Mouse (Mus musculus): ENCODE results near the gene Zfp882.
"Not testable (repeated sequence)": the region's sequence is repeated elsewhere in the genome, so short reads cannot be mapped to it uniquely, and the experiment has no call there.

Gene Zfp882

GRCm38 (mm10) chr8:71908309-71909261 is at the start of gene Zfp882, which contains the start of gene Zfp617:
TSS of gene Zfp882 (plus strand) at chr8:71908608.
TSS of gene Zfp617 (plus strand) at chr8:71908635.
- DNase-seq (ENCODE audit: low spot score): peak; percentile 84

DNA sequence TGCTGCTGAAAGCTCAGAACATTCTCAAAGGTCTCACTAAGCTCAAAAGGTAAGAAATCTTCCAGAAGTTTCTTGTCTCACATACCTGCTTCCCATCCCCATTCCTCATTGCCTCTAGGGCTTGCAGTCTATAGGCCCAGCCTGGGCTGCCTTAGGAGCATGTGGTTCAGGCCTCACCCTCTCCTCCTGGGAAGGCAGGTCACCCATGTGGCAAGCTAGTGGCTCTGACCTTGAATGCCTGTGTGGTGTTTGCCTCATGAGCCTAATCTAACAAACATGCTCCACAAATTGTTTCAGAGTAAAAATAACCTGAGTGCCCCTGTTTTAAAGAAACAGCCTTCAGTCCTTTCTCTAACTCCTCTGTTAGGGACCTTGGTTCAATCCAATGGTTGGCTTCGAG is 46.9 kb upstream of the Zfp882 start:
- not testable (repeated sequence) for DNase-seq (ENCODE audit: low spot score)

- not testable (repeated sequence) for DNase-seq (ENCODE audit: low spot score)
Observed at GRCm38 (mm10) chr8:71862038-71862437, 46.4 kb upstream of the Zfp882 start.

GRCm38 (mm10) chr8:71881618-71882274 is 26.7 kb upstream of the Zfp882 start, which contains the start of gene Zfp709:
TSS of gene Zfp709 (plus strand) at chr8:71882019.
- DNase-seq (ENCODE audit: low spot score): peak; percentile 72

GRCm38 (mm10) chr8:71900666-71901065 is 7.7 kb upstream of the Zfp882 start:
- DNase-seq (ENCODE audit: low spot score): not testable (repeated sequence)

DNA sequence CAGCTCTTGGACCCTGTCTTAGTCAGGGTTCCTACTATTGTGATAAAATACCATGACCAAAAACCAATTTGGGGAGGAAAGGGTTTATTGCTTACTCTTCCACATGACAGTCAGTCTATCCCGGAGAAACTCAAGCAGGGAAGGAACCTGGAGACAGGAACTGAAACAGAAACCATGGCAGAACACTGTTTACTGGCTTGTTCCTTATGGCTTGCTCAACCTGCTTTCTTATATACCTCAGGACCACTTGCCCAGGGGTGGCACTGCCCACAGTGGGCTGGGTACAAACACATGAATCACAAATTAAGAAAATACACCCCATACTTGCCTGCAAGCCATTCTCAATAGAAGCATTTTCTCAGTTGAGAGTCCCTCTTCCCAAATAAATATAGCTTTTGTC is 5.3 kb upstream of the Zfp882 start:
- DNase-seq (ENCODE audit: low spot score): not testable (repeated sequence)

DNA sequence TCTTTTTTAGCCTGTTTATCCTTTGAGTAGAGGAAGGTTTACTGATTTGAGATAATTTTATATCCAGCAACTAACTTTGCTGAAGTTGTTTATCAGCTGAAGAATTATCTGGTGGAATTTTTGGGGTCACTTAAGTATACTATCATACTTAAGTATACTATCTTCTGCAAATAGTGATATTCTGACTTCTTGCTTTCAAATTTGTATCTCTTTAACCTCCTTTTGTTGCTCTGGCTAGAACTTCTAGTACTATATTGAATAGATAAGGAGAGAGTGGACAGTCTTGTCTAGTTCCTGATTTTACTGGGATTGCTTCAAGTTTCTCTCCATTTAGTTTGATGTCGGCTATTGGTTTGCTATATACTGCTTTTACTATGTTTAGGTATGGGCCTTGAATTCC is 1.6 kb upstream of the Zfp882 start:
- no peak for DNase-seq (ENCODE audit: low spot score)

DNA sequence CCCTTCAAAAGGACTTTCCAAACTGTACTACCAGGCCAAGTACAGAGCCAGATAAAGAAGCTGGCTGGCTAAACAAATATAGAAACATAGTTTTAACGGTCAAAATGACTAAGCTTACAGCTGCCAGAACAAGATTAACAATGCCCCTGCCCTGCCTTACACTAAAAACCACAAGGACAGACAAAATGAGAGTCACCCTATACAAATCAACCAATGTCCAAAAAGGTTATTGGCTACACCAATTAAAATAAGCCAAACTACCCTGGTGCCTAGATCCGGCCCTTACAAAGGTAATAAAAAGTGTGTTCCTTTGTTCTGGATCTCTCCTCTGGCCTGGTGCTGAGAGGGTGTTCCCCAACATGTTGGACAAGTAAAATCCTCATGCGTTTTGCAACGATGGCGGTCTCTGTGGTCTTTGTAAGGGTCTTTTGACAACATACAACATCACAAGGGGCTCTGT is 580 bp upstream of the Zfp882 start:
- no peak for DNase-seq (ENCODE audit: low spot score)

DNA sequence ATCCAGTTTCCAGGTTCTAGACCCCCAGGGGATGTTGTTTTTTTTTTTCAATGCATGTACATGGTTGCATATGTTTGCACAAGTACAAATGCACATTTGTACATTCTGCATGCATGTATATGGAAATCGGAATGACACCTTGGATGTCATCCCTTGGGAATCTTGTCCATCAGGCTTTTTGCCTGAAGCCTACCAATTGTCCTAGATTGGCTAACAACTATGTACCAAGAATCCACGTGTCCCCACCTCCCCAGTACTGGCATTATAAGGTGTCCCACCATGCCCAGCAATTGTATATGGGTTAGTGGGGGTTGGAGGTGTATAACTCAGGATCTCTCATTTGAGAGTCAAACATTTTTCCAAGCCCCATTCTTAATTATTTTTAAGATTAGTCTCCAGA is 3.9 kb downstream of the Zfp882 start:
- no peak for DNase-seq (ENCODE audit: low spot score)

DNA sequence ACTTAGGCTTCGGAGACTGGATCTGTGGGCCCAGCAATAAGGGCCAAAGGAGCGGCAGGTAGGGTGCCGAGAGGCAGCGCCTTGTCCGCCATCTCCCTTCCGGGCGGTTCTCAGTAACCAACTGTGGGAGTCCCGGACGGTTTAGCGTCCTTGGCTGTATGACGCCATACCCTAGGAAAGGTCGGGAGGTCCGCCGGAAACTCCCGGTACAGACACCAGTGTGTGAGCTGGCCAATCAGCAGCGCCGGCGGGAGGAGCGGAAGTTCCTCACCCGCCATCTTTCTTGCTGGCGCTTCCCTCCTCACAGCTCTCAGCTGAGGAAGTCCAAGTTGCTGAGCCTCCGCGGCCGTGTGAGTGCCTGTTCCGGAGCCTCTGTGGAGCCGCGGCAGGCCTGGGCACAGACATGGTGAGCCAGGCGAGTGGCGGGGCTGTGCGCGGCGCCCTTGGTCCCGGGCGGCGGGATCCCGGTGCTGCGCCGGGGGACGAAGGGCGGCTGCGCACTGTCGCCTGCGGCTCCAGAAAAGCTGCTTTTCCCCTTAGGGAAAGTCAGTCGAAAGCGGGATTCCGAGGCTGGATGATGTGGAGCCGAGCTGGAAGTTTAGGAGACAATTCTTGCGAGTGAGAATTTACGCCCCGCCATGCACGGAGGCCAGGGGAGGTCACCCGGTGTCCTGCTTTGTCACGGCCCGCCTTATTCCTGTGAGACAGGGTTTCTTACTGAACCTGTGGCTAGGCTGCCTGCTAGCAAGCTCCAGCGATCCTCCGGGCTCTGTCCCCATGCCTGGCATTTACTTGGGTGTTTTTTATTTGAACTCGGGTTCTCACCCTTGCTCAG is 14.4 kb downstream of the Zfp882 start:
- DNase-seq (ENCODE audit: low spot score): peak; percentile 95

DNA sequence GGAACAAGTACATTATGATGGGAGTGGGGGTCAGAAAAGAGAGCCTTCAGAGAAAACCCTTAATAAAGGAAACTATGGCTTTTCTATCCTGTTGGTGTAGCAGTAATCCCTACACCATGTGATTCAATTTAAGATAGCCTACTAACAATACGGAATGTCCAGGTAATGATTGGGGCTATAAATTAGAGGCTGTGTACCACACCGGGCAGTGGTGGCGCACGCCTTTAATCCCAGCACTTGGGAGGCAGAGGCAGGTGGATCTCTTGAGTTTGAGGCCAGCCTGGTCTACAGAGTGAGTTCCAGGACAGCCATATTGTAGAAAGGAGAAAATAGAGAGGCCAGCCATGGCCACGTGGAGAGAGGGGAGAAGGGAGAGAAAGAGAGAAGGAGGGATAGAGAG is 17.4 kb downstream of the Zfp882 start:
- DNase-seq (ENCODE audit: low spot score): no peak

GRCm38 (mm10) chr8:71926551-71926950 is 18.1 kb downstream of the Zfp882 start:
- no peak for DNase-seq (ENCODE audit: low spot score)

- no peak for DNase-seq (ENCODE audit: low spot score)
Observed at GRCm38 (mm10) chr8:71927779-71928178, 19.4 kb downstream of the Zfp882 start.

DNA sequence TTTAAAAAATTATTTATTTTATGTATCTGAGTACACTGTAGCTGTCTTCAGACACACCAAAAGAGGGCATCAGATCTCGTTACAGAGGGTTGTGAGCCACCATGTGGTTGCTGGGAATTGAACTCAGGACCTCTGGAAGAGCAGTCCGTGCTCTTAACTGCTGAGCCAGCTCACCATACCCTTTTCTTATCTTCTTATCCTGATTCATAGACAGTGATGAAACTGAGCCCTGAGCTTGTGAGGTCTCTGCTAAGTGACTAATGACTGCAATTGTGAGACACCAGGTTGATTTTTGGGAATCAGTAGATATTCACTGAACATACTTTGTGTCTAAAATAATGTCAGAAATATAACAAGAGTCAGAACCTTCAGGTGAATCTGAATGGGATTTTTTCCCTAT is 29.6 kb downstream of the Zfp882 start:
- DNase-seq (ENCODE audit: low spot score): not testable (repeated sequence)

DNA sequence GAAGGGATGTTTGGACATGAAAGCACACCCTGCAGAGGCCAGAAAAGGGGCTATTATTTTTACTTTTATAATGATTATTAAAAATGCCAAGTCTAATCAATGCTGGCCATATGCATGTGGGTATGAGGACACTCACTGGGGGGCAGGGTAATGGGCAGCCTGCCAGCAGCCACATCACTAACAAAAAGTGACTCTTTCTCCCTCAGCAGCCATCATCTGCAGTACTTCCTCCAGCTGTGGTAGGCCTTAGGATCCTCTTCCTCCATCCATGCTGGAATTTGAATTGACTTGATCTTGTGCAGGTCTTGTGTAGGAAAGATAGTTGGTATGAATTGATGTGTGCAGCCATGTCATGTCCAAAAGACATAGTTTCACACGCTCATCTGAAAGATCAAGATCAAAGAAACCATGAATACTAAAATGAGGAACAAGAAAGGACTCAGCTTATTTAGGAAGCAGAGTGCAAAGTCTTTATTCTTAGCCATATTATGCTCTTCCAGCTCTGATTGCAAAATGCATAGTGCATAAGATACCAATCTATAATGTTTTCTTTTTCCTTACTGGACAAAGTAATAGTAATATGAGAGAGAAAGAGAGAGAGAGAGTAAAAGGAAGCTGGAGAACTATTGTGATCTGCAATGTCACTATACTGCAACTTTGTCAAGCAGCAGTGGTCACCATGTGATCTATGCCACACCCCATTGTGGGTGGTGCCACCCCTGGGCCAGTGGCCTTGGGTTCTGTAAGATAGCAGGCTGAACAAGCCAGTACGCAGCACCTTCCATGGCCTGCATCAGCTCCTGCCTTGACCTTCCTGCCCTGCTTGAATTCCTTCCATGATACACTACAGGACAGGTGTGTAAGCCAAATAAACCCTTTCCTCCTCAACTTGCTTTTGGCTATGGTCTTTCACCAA is 32.1 kb downstream of the Zfp882 start:
- DNase-seq (ENCODE audit: low spot score): no peak

GRCm38 (mm10) chr8:71941776-71942175 is 33.4 kb downstream of the Zfp882 start:
- no peak for DNase-seq (ENCODE audit: low spot score)

- DNase-seq (ENCODE audit: low spot score): no peak
Observed at GRCm38 (mm10) chr8:71948624-71949023, 40.2 kb downstream of the Zfp882 start.

DNA sequence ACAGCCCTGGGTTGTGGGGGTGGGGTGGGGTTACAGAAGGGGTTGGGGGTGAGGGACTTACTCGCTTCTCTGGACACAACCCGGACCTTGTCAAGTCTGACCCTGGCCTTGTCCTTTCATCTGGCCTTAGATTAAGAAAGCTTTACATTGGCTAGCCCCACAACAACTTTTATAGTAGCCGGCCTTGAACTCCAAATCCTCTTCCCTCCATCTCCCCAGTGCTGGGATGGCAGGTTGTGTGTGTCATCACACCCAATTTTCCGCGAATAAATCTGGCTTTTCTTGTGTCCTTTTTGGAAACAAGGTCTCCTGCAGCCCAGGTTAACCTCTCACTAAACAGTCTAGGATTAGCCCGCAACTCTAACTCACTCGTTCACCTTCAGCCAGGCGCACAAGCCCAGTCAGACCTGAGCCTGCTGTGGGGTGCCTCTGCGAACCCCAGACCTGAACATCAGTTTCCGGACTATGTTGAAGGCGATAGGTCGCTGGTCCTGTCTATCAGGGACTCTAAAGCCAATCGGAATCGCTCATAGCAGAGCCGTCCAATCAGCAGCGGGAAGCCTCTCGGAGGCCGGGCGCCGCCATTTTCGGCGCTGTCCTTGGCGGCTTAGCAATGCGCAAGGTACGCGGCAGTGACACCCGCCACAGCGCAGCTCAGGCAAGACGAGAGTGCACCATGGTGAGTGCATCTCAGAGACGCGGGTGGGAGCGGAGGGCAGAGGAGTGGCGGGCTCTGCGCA is 42.2 kb downstream of the Zfp882 start, which contains the start of gene Zfp961:
TSS of gene Zfp961 (plus strand) at position 557 of the 740 bp plus-strand sequence.
- peak; percentile 98 for DNase-seq (ENCODE audit: low spot score)

DNA sequence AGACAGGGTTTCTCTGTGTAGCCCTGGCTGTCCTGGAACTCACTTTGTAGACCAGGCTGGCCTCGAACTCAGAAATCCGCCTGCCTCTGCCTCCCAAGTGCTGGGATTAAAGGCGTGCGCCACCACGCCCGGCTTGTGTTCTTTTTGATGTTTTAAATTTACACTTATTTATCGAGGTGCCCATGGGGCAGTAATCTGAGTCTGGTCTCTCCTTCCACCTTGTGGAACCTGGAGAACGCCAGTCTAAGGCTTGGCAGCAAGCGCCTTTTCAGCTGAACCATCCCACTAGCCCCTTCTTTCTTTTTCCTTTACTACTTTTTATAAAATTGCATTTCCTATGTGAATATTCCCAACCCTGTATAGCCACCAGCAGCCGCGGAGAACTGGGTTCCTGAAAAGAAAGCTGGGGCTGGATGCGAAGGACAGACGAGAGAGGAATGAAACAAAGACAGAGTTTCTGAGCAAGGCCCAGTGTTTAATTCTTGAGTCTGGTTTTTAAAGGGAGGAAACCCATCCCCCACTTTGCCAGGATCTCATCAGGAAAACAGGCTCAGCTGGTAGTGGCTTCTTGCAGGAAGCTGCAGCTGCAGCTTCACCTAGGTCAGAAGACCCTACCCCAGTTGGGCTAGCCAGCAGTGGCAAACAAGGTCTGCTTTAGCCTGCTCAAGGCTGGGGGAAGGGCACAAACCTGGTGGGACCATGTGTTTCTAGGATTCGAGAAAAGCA is 43.2 kb downstream of the Zfp882 start:
- peak; percentile 61 for DNase-seq (ENCODE audit: low spot score)

Data from testis, postnatal 14 days (tissue).